In the genomic region with DNA sequence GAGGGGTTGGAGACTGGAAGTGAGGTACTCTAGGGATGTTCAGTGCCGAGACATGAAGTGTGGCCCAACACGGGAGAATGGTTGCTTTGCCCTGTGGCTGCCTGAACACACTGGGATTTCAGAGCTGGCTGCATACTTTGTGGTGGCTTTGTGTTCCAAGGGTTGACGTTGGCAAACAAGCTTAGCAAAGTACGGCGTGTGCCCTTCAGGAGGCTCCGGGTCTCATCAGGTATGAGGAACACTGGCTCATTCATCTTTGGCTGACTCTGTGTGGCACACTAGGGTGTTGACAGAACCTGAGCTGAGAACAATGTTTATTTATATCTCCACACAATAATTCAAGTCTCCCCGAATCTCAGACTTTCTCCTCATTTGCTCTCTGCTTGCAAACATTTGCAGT, we compare ENCODE assay signal across 16 mouse cellular contexts.
"Had no signal": no experiment of that assay in that cellular context is flagged by ENCODE, and none has a peak within 500 bp of the region (broad histone marks: within the 10 kb centered on the region; RNA-seq: fewer than 3 reads in every experiment).

No protein-coding gene starts in this region.

- H3K9ac ChIP-seq: limb, embryonic 13.5 days; lung, embryonic 14.5 days; neural tube, embryonic 15.5 days had no signal

- H3K4me2 ChIP-seq: limb, embryonic 13.5 days; lung, embryonic 14.5 days; neural tube, embryonic 15.5 days had no signal

- H3K9me3 ChIP-seq: limb, embryonic 13.5 days; midbrain, embryonic 10.5 days; neural tube, embryonic 15.5 days had no signal

- H3K27ac ChIP-seq: kidney, postnatal 0 days; layer of hippocampus, adult 2 months; limb, embryonic 13.5 days; midbrain, embryonic 10.5 days; neural tube, embryonic 15.5 days had no signal

- DNase-seq: kidney, adult 9 months; kidney, postnatal 4 days; left cerebral cortex, postnatal 4 days; lung, embryonic 14.5 days; lung, postnatal 14 days; midbrain, embryonic 14.5 days; right cerebral cortex, adult 18-20 months; right cerebral cortex, postnatal 25 days; thymus, adult 18-20 months; thymus, postnatal 14 days had no signal

- H3K27me3 ChIP-seq: limb, embryonic 13.5 days; neural tube, embryonic 15.5 days had no signal

- H3K4me1 ChIP-seq: limb, embryonic 13.5 days; neural tube, embryonic 15.5 days had no signal

- H3K36me3 ChIP-seq: limb, embryonic 13.5 days; midbrain, embryonic 10.5 days; neural tube, embryonic 15.5 days had no signal

- H3K4me3 ChIP-seq: layer of hippocampus, adult 2 months; limb, embryonic 13.5 days; midbrain, embryonic 10.5 days; myocyte; neural tube, embryonic 15.5 days had no signal
